Mouse (Mus musculus) embryo, embryonic 9.5 days (tissue): ENCODE measurements at regions not wholly inside any gene's neighbourhood (a gene's known extent, or its start where the extent isn't known, plus 50 kb on each side); places are given as distances from the start of the nearest gene placed in this dataset.

Experiments
- DNase-seq: peaks from one replicate; pipeline ENCODE4 v3.0.0-alpha.2; 2017; ENCODE audit errors: extremely low spot score

DNA sequence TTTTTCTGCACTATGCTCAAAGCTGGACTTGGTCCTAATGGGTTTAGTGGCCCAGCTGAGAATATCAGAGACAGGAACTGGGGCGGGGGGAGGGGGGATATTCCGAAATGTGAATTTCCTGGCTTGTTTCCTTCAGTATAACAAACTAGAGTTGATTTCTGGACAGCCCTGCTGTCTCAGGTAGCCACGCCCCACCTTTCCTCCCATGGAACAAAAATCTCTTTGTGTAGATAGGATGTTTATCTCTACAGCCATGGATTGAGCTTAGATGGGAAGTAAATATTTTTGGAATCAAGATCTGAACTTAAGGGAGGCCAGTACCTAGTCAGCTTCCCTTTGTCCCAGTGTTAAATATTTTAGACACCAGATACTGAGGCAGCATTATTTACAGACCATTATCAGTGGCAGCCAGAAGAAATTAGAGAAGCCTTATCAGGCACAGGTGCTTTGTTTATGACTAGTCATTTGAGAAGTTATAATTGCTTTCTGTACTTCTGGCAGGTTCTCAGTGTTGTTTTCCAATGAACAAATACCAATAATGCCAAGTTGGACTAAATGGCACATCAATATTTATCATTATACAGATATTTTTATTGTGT lies 84.7 kb upstream of the A1bg start:
- no peak for DNase-seq

DNA sequence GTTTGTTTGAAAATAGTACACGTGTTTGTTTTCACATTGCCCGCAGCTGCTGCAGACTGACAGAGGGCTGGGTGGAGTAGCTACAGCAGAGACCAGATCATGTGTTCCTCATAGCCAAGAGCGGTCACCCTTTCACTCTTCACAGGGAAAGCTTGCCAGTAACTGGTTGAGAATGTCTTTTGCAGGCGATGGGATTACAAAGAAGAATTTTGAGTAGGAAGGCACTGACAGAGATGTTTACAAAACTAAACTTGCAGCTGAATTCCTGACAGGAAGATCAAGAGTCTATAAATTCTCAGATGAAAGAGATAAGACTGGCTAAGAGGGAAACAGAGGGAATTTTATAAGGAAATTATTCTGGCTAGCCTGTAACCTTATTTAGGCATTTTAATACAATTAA lies 83.8 kb upstream of the A1bg start:
- DNase-seq: no peak

DNA sequence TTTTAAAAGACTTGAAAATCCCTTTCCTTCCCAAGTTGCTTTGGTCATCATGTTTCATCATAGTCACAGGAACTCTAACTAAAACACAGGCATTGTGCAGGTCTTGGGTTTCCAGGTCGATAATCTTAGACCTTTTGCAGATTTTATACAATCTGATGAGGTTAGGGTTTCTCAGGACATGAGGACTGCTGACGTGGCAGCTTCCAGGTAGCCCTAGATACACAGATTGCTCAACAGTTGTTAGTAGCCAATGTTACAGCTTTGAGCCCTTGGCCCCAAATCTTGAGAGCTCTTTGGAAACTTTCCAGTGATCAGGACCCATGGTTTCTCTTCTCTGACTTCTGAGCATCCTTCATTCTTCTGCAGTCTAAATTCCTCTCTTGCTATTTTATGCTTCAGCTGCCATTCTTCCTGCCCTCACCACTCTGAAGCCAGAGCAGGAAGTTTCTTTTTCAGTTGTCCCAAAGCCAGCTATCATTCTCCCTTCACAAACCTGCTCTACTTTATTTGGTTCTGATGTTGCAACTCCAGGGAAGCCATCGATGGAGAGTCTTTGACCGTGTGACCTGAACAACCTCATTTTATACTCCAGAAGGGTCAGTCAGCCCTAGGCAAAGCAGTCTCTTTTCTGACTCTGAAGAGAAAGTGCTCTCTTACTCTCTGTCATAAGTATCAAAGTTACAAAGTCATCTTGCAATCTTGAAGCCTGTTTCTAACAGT lies 71.3 kb upstream of the A1bg start:
- DNase-seq: no peak

DNA sequence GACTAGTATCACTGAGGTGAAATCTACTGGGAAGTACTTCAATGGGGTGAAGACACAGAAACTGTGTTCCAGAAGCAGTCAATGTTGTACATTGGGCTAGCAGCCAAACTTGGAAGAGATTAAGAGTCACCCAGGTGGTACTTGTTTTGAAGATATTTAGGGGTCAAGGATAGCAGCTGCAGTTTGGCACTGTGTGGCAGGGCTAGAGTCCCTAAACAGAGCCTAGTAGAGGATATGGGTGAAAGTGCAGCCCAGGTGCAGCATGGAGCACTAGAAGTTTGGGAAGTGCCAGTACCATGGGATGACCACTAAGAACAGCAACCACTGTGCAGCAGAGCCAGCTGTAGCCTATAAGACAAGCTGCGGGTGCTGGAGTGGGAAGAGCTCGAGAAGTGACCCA lies 70.6 kb upstream of the A1bg start:
- no peak for DNase-seq

DNA sequence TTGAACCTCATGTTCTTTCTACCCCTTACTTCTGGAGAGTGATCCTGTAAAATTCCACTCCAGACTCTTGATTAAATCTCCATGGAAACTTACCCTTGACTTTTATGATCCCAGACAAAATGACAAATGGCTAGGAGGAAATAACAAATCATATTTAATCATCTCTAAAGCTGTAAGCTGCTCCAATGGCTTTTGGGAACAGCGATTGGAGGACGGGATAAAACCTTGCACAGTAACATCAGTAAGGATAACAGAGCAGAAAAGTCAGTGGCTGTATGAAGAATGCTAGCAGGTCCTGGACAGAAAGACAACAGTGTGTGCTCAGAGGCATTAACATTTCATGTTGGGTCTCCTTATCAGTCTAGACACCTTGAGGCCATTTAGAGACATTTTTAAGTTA lies 59.8 kb upstream of the A1bg start:
- DNase-seq: no peak
